Mouse (Mus musculus) testis, adult 2 months (tissue): Measurements from ENCODE around the gene Itprid2.

ENCODE experiments used
- CTCF ChIP-seq: fragments of 200-500 bp; IDR thresholded peaks from 2 replicates; pipeline ENCODE4 v1.5.1; 2012; ENCODE audit warnings: low read depth, mild to moderate bottlenecking, inconsistent platforms, low read length, moderate library complexity; ENCODE audit not compliant: control insufficient read depth, insufficient read depth, insufficient replicate concordance
- POLR2A ChIP-seq: fragments of 200-500 bp; IDR thresholded peaks from 2 replicates; pipeline ENCODE4 v1.6.1; 2012; ENCODE audit warnings: low read depth, mild to moderate bottlenecking, inconsistent platforms, low read length, moderate library complexity; ENCODE audit not compliant: control insufficient read depth

DNA sequence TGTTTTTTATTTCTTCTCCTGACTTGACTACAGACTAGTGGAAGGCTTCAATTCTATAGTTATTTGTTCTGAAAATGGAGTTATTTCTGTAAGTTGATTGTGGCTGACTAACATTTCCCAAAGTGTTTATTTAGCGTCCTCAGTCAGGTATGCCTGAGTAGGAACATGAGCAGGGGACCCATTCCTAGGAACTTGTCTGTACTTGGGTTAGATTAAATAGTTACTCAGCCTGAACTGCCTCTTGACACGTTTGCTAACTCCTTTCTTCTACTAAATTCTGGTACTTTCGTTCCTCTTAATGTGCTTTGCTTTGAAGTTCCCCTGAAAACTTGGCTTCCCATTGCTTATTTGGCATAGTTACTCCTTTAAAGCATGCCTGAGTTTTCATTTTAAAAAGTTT lies 30.3 kb downstream of the Itprid2 start:
- TF ChIP-seq POLR2A (no peak), CTCF (no peak)
